Mouse (Mus musculus) induced T-regulatory cell, adult 2 months (primary cell): ENCODE measurements around the gene Gpatch8.
A peak's percentile ranks its signal among the peaks of the same experiment; 100 is the strongest.

Source experiments
- DNase-seq: peaks from one replicate; pipeline ENCODE4 v3.0.0-alpha.2; 2012; ENCODE audit warnings: low read depth

The Gpatch8 gene

GRCm38 (mm10) chr11:102449043-102450008, 106.9 kb downstream of the Gpatch8 start:
- no peak for DNase-seq

DNA sequence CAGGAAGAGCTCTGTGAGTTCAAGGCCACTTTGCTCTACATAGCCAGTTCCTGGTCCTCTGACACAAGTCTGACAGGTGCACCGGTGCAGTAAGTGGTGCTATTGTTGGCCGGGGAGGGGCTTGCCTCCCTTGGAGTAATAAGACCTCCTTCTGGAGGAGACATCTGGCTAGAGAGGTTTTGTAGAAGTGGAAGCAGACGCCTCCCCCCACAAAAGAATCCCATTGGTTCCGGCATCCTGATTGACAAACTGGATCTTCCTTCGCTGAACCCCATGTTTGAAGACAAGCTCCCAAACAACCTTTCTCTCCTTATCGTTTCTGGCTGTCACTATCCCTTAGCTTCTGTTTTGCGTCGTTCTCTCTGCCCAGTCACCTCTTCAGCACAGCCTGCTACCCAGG, 107.9 kb downstream of the Gpatch8 start:
- DNase-seq = no peak

DNA sequence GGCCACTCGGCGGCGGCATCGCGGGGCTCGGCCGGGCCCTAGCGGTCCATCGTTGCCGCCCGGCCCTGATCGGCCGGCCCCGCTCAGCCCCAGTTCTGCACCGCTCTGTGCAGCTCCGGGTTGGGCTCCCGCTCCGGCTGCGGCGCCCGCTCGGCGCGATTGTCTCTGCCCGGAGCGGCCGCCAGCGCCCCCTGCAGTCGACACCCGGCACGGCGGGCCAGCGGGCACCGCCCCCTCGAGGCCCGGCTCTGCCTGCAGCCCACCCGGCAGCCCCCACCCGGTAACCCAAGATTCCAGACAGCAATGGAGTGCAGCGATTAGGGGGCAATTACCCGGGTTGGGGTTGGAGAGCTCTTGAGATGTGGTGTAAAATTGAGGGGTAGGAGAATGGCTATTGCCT, 108.7 kb downstream of the Gpatch8 start, which contains the start of gene Fam171a2:
Gene Fam171a2 (minus strand): TSS at position 186 of the 400 bp plus-strand sequence.
- peak; percentile 73 for DNase-seq

GRCm38 (mm10) chr11:102446581-102447461, 109.4 kb downstream of the Gpatch8 start:
- no peak for DNase-seq

- DNase-seq = no peak
These were observed 110.3 kb downstream of the Gpatch8 start for GRCm38 (mm10) chr11:102445891-102446361.

GRCm38 (mm10) chr11:102445264-102445890, 110.8 kb downstream of the Gpatch8 start:
- DNase-seq = no peak

GRCm38 (mm10) chr11:102444781-102445180, 111.4 kb downstream of the Gpatch8 start:
- no peak for DNase-seq

- no peak for DNase-seq
These were observed 111.9 kb downstream of the Gpatch8 start for GRCm38 (mm10) chr11:102444321-102444720.

DNA sequence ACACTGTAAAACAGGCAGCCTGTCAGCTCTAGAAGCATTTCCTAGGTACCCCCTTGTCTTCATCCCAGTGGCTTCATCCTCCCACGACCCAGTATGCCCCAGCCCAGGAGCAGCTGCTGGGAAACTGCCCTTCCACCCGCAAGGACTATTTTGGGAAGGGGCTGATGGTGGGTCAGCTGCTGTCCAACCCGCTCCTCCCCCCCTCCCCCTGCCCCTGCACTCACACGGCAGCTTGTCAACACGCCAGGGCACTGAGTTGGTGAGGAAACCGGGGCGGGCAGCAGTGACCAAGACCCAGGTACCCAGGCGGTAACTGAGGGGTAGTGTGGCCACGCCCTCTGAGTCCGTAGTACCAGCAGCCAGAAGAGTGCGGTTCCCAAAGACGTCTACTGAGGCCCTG, 112.5 kb downstream of the Gpatch8 start:
- DNase-seq = no peak

GRCm38 (mm10) chr11:102442089-102442488, 114.1 kb downstream of the Gpatch8 start:
- no peak for DNase-seq

DNA sequence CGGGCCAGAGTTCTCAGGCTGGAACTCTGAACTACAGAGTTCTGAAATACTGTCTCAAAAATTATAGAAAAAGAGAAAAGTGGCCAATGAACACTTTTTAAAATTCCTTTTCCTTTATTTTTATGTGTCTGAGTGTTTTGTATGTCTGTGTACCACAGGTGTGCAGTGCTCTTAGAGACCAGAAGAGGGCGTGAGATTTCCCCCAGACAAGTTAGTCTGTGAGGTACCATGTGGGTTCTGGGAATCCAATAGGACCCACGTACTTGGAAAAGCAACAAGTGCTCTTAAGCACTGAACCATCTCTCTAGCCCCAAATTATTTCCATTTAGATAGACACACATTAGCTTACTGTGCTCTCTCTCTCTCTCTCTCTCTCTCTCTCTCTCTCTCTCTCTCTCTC, 114.8 kb downstream of the Gpatch8 start:
- DNase-seq = no peak

DNA sequence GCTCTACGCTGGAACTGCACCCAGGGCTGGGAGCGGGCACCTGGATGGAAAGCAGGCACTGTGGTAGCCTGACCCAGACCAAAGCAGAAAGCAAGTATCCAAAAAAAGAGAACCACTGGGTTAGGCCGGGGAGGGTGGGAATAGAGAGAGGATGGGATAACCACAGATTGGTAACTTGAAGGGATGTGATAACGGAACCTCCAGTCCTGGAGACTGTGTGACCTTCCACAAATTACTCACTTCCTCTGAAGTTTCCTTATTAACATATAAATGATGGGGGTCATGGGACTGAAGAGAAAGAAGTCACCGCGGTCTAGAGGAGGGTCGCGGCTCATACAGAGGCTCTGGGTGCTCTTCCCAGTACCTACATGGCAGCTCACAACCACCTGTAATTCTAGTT, 115.9 kb downstream of the Gpatch8 start:
- no peak for DNase-seq

- no peak for DNase-seq
These were observed 116.8 kb downstream of the Gpatch8 start for GRCm38 (mm10) chr11:102439093-102440082.

GRCm38 (mm10) chr11:102438212-102439092, 117.7 kb downstream of the Gpatch8 start:
- peak; percentile 71 for DNase-seq

DNA sequence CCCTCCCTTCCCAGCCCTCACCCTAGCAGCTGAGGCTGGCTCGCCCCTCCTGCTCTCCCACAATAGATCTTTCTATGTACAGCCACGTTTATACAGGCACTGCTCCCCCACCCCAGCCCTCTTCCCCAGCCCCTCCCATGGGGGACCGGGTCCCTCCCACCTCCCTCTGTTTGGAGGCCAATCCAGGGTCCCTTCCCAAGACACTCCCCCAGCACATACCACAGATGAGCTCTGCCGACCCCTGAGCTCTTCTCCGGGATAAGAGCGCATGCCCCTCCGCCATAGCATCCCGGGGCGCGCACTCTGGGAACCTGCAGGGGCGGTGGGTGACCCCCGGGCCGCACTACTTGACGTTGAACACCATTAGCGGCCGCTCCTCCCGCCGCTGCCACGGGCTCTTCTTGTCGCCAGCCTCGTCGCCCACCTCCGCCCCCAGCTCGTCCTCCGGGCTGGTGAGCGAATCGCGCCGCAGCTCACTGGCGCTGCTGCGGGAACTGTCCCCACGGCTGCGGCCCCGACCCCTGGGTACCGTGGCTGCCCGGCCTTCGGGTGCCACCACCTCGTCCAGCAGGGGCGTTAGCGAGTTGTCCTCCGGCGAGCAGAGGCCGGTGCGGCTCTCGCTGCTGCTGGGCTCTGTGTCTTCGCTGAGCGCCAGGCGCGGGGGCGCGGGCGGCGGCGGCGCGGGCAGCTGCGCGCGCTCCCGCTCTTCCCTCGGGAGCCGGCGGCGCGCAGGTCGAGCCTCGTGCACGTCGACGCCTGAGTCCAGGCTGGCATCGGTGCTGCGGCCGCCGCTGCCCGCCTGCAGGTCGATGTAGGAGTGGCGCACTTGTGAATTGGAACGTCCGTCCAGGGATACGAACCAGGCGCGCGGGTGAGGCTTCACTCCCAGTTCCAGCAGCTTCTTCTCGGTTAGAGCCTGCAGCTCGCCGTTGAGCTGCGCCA, 118.8 kb downstream of the Gpatch8 start:
- DNase-seq = no peak

- no peak for DNase-seq
These were observed 119.8 kb downstream of the Gpatch8 start for GRCm38 (mm10) chr11:102436471-102436790.

GRCm38 (mm10) chr11:102435754-102436470, 120.3 kb downstream of the Gpatch8 start:
- no peak for DNase-seq
